Mouse (Mus musculus) G1E (cell line): ENCODE measurements around the gene Sult5a1.

ENCODE experiments used
- CTCF ChIP-seq: IDR thresholded peaks from 2 replicates; pipeline ENCODE4 v1.5.1; 2012; ENCODE audit warnings: low read depth, low read length, inconsistent platforms, mixed read lengths
- POLR2AphosphoS5 ChIP-seq: IDR thresholded peaks from 2 replicates; pipeline ENCODE4 v1.6.1; 2012; ENCODE audit warnings: low read depth, low read length, inconsistent platforms; ENCODE audit not compliant: insufficient replicate concordance
- TAL1 ChIP-seq: conservative IDR thresholded peaks from 2 replicates; pipeline ENCODE4 v1.6.1; 2012; ENCODE audit warnings: low read depth, low read length, inconsistent platforms, mixed read lengths

- TF ChIP-seq CTCF, result no peak
- TF ChIP-seq TAL1, result no peak
- TF ChIP-seq POLR2AphosphoS5, result no peak
Measured at GRCm38 (mm10) chr8:123141741-123142462, 16.2 kb downstream of the Sult5a1 start.
